Mouse (Mus musculus) C2C12 (cell line): ENCODE data around the gene Stxbp5. TPM values are rescaled to one million over a fixed set of nuclear protein-coding genes. Genes with fewer than 3 reads are reported as not detected.

ENCODE experiments used
- H3K27me3 ChIP-seq: one replicate; pipeline ENCODE4 v1.6.1; 2011; ENCODE audit not compliant: control insufficient read depth, insufficient read depth, insufficient read length
- H3K36me3 ChIP-seq: one replicate; pipeline ENCODE4 v1.6.1; 2011; ENCODE audit not compliant: control insufficient read depth, insufficient read depth
- H3K4me3 ChIP-seq: one replicate; pipeline ENCODE4 v1.5.1; 2011; ENCODE audit warnings: mild to moderate bottlenecking, control low read depth; ENCODE audit not compliant: poor library complexity, insufficient read depth, severe bottlenecking
- H3K79me2 ChIP-seq: one replicate; pipeline ENCODE4 v1.6.1; 2011; ENCODE audit not compliant: control insufficient read depth, insufficient read depth
- H3K79me3 ChIP-seq: one replicate; pipeline ENCODE4 v1.6.1; 2011; ENCODE audit warnings: low read depth, control low read depth
- H3ac ChIP-seq: one replicate; pipeline ENCODE3; 2011; ENCODE audit warnings: low read depth; ENCODE audit not compliant: control insufficient read depth, insufficient read length
- CEBPB ChIP-seq: IDR thresholded peaks from one replicate; pipeline ENCODE4 v1.6.1; 2011; ENCODE audit warnings: low read depth, mild to moderate bottlenecking, control low read depth, moderate library complexity
- CTCF ChIP-seq: IDR thresholded peaks from one replicate; pipeline ENCODE4 v1.5.1; 2011; ENCODE audit not compliant: control insufficient read depth, insufficient read depth, insufficient read length
- FOSL1 ChIP-seq: IDR thresholded peaks from one replicate; pipeline ENCODE4 v1.8.0; 2011; ENCODE audit warnings: mild to moderate bottlenecking, low read length; ENCODE audit not compliant: poor library complexity, insufficient read depth, severe bottlenecking
- MAX ChIP-seq: IDR thresholded peaks from one replicate; pipeline ENCODE4 v1.6.1; 2011; ENCODE audit warnings: mild to moderate bottlenecking, control low read depth
- MYOD1 ChIP-seq: IDR thresholded peaks from one replicate; pipeline ENCODE4 v1.6.1; 2011; ENCODE audit warnings: low read depth; ENCODE audit not compliant: control insufficient read depth, insufficient read length
- MYOG ChIP-seq: IDR thresholded peaks from one replicate; pipeline ENCODE4 v1.6.1; 2011; ENCODE audit not compliant: control insufficient read depth, insufficient read length; ENCODE audit errors: extremely low read depth
- USF1 ChIP-seq: IDR thresholded peaks from one replicate; pipeline ENCODE4 v1.6.1; 2011; ENCODE audit warnings: low read depth, mild to moderate bottlenecking, control low read depth, moderate library complexity
- polyA plus RNA-seq: library from polyadenylated mRNA; unstranded; fragments of >200 nt; fragmentation: generic; extraction: Trizol; gene quantifications from one replicate; pipeline ENCODE4 v1.2.1, GENCODE M21; 2012; ENCODE audit warnings: missing spikeins

Stxbp5 gene
- polyA plus RNA-seq, 1 experiment, result 4.2 TPM

- Histone ChIP-seq H3K27me3 (no peaks in the 10 kb centered on the region), H3K79me2 (no peaks in the 10 kb centered on the region)
- TF ChIP-seq MAX, result no peak
- TF ChIP-seq MYOD1, result no peak
- TF ChIP-seq CTCF, result no peak
- TF ChIP-seq MYOG, result no peak
- TF ChIP-seq FOSL1, result no peak
- TF ChIP-seq USF1, result no peak
- no peak for TF ChIP-seq CEBPB
Observed at GRCm38 (mm10) chr10:9796429-9796828, 104.5 kb downstream of the Stxbp5 start.

GRCm38 (mm10) chr10:9794429-9794828 lies 106.5 kb downstream of the Stxbp5 start:
- TF ChIP-seq MYOG (no peak), MYOD1 (no peak), FOSL1 (no peak), MAX (no peak), USF1 (no peak), CEBPB (no peak), CTCF (no peak)
- Histone ChIP-seq H3K79me2 (no peaks in the 10 kb centered on the region), H3K27me3 (no peaks in the 10 kb centered on the region), H3K36me3 (peaks cover 23% of the 10 kb centered on the region), H3ac (no peak overlapping the region), H3K4me3 (no peak overlapping the region), H3K79me3 (no peaks in the 10 kb centered on the region)

More at GRCm38 (mm10) chr10:9796429-9796828, 104.5 kb downstream of the Stxbp5 start:
- H3ac ChIP-seq, result no peak overlapping the region
- H3K36me3 ChIP-seq, result peaks cover 23% of the 10 kb centered on the region
- H3K4me3 ChIP-seq, result no peak overlapping the region
- H3K79me3 ChIP-seq, result no peaks in the 10 kb centered on the region

- Histone ChIP-seq H3K36me3 (peaks cover 16% of the 10 kb centered on the region), H3K27me3 (no peaks in the 10 kb centered on the region), H3K79me3 (no peaks in the 10 kb centered on the region), H3ac (no peak overlapping the region), H3K79me2 (no peaks in the 10 kb centered on the region), H3K4me3 (no peak overlapping the region)
- TF ChIP-seq CTCF (no peak), MAX (no peak), MYOD1 (no peak), CEBPB (no peak)
Observed at GRCm38 (mm10) chr10:9790947-9791346, 109.9 kb downstream of the Stxbp5 start.

GRCm38 (mm10) chr10:9786461-9786860 lies 114.4 kb downstream of the Stxbp5 start:
- H3K79me2 ChIP-seq, result no peaks in the 10 kb centered on the region
- H3K79me3 ChIP-seq, result no peaks in the 10 kb centered on the region
- no peaks in the 10 kb centered on the region for H3K27me3 ChIP-seq
- no peak overlapping the region for H3ac ChIP-seq
- no peak overlapping the region for H3K4me3 ChIP-seq
- TF ChIP-seq FOSL1 (no peak), CTCF (no peak)
- H3K36me3 ChIP-seq, result peaks cover 4% of the 10 kb centered on the region

- no peak overlapping the region for H3K4me3 ChIP-seq
- TF ChIP-seq FOSL1, result no peak
- no peak for TF ChIP-seq MYOD1
- no peak for TF ChIP-seq MYOG
- TF ChIP-seq USF1, result no peak
- TF ChIP-seq MAX, result no peak
- no peak for TF ChIP-seq CEBPB
- TF ChIP-seq CTCF, result no peak
- H3ac ChIP-seq, result no peak overlapping the region
- H3K27me3 ChIP-seq, result no peaks in the 10 kb centered on the region
- peaks cover 4% of the 10 kb centered on the region for H3K36me3 ChIP-seq
- H3K79me3 ChIP-seq, result no peaks in the 10 kb centered on the region
- H3K79me2 ChIP-seq, result no peaks in the 10 kb centered on the region
Observed at GRCm38 (mm10) chr10:9785651-9786050, 115.2 kb downstream of the Stxbp5 start.

- TF ChIP-seq MYOG, result no peak
- no peak for TF ChIP-seq USF1
- no peak for TF ChIP-seq MAX
- Histone ChIP-seq H3K36me3 (no peaks in the 10 kb centered on the region), H3K27me3 (no peaks in the 10 kb centered on the region), H3K4me3 (no peak overlapping the region), H3K79me3 (no peaks in the 10 kb centered on the region), H3K79me2 (no peaks in the 10 kb centered on the region), H3ac (no peak overlapping the region)
Observed at GRCm38 (mm10) chr10:9779864-9780263, 121.0 kb downstream of the Stxbp5 start.
